In genomic region chr13:119143351-119143750, GRCm38 (mm10) we compare ENCODE assay signal across 15 mouse cellular contexts.
DNase-seq lines count a peak whose midpoint lies in the region.
"Had no signal": no experiment of that assay in that cellular context is flagged by ENCODE, and none has a peak within 500 bp of the region (broad histone marks: within the 10 kb centered on the region; RNA-seq: fewer than 3 reads in every experiment).

No protein-coding gene starts in this region.

- DNase-seq in embryo, embryonic 10 days (ENCODE audit: low spot score), result peak; percentile 12
- no peak for DNase-seq in embryo, embryonic 9.5 days (ENCODE audit: extremely low spot score)
- DNase-seq in 3134 (ENCODE audit: extremely low read depth, insufficient read length, low spot score) (peak; percentile 64), NIH3T3 (ENCODE audit: low read depth) (peak; percentile 72)
- peak; percentile 1 for DNase-seq in embryo, embryonic 11 days
- no peak for DNase-seq in adrenal gland, postnatal 4 days (ENCODE audit: low spot score in 2 of 2)
- DNase-seq in left cerebral cortex, adult 18-20 months (ENCODE audit: low spot score in 2 of 2), result no peak
- DNase-seq in gastrocnemius, postnatal 10 days, result no peak
- DNase-seq: adrenal gland, postnatal 25 days; cerebellum, adult 11-12 months; cerebellum, postnatal 10 days; forebrain, postnatal 0 days; gastrocnemius, postnatal 36 days; kidney, adult 9 months; kidney, postnatal 36 days had no signal

Comparison
In these comparisons a context has a peak if more than half of its experiments do, and no peak if none do; other contexts are left out.
1. DNase-seq: peak in embryo, embryonic 10 days (single experiment), 3134 (single experiment), NIH3T3 (single experiment) and embryo, embryonic 11 days (single experiment); none in embryo, embryonic 9.5 days (single experiment), adrenal gland, postnatal 4 days (0 of 2), left cerebral cortex, adult 18-20 months (0 of 2) and gastrocnemius, postnatal 10 days (single experiment).